Mouse (Mus musculus) ES-Bruce4 (cell line): Measurements from ENCODE around the gene Tbcd.

ENCODE experiments used
- CTCF ChIP-seq: IDR thresholded peaks from one replicate; pipeline ENCODE4 v1.8.1; 2011; ENCODE audit warnings: low read depth, low read length
- EP300 ChIP-seq: IDR thresholded peaks from 2 replicates; pipeline ENCODE4 v1.6.1; 2011; ENCODE audit warnings: low read depth, low read length; ENCODE audit not compliant: insufficient read depth
- POLR2A ChIP-seq: IDR thresholded peaks from one replicate; pipeline ENCODE4 v1.8.1; 2011; ENCODE audit warnings: low read length; ENCODE audit not compliant: insufficient read depth

DNA sequence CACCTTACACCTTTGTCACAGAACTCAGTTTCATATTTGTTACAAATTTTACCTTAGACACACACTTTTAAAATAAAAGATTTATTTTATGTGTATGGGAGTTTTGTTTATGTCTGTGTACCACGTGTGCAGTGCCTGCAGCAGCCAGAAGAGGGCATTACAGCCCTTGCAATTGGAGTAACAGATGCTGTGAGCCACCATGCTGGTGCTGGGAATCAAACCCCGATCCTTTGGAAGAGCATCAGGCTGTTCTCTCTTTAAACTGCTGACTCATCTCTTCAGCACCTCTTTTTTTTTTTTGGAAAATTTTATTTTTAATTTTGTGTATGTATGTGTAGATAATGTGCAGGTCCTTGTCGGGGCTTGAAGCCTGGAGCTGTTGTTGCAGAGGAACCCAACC, 6.1 kb downstream of the Tbcd start:
- TF ChIP-seq CTCF: peak; percentile 67
- no peak for TF ChIP-seq EP300
- no peak for TF ChIP-seq POLR2A
